Mouse (Mus musculus) myocyte (in vitro differentiated cells): Measurements from ENCODE around the gene 9130230L23Rik.

Experiments
- E2F4 ChIP-seq: IDR thresholded peaks from one replicate; pipeline ENCODE4 v1.6.1; 2011; ENCODE audit warnings: mild to moderate bottlenecking, control low read depth, moderate library complexity; ENCODE audit not compliant: insufficient read depth
- MAX ChIP-seq: IDR thresholded peaks from one replicate; pipeline ENCODE4 v1.6.1; 2011; ENCODE audit warnings: low read depth, mild to moderate bottlenecking, control low read depth
- MYOD1 ChIP-seq, 3 experiments: IDR thresholded peaks; one replicate each; pipeline ENCODE4 v1.6.1; 2011; ENCODE audit warnings: control low read depth in 2 of 3, low read depth in 2 of 3, mild to moderate bottlenecking in 2 of 3, moderate library complexity in 1 of 3; ENCODE audit not compliant: insufficient read length in 2 of 3, control insufficient read depth in 1 of 3
- POLR2A ChIP-seq: IDR thresholded peaks from one replicate; pipeline ENCODE4 v1.6.1; 2011; ENCODE audit warnings: low read depth, mild to moderate bottlenecking, control low read depth, moderate library complexity; ENCODE audit not compliant: insufficient read length
- POLR2AphosphoS2 ChIP-seq: IDR thresholded peaks from one replicate; pipeline ENCODE4 v1.6.1; 2011; ENCODE audit warnings: low read depth, control low read depth; ENCODE audit not compliant: insufficient read length
- TCF12 ChIP-seq: IDR thresholded peaks from one replicate; pipeline ENCODE4 v1.6.1; 2011; ENCODE audit warnings: mild to moderate bottlenecking, control low read depth; ENCODE audit not compliant: poor library complexity, insufficient read depth, severe bottlenecking
- TCF3 ChIP-seq: IDR thresholded peaks from one replicate; pipeline ENCODE4 v1.6.1; 2011; ENCODE audit warnings: low read depth, control low read depth; ENCODE audit not compliant: insufficient read length
- USF1 ChIP-seq: IDR thresholded peaks from one replicate; pipeline ENCODE4 v1.6.1; 2011; ENCODE audit warnings: low read depth, mild to moderate bottlenecking, control low read depth, moderate library complexity

GRCm38 (mm10) chr5:65950679-65951512 is 53.2 kb downstream of the 9130230L23Rik start:
- TF ChIP-seq E2F4 = no peak
- TF ChIP-seq MYOD1 (IDR thresholded peaks at IDR 0.05; ENCODE audit: control insufficient read depth in 1 of 3, insufficient read length in 2 of 3, low read depth in 2 of 3) = no peak
- TF ChIP-seq POLR2A = no peak
- no peak for TF ChIP-seq USF1
- no peak for TF ChIP-seq MAX
- TF ChIP-seq POLR2AphosphoS2 = no peak
- TF ChIP-seq TCF12 = no peak
- no peak for TF ChIP-seq TCF3
